Mouse (Mus musculus) inflammation-experienced regulatory T-cells (primary cell): ENCODE data around the gene Dirc2. TPM values are rescaled to one million over a fixed set of nuclear protein-coding genes. Genes with fewer than 3 reads are reported as not detected.

Experiments used
- polyA plus RNA-seq, 2 experiments: library from polyadenylated mRNA; unstranded; fragments of 100-300 nt; shearing (Covaris generic); gene quantifications; one replicate each; pipeline ENCODE4 v1.2.1; 2017

Dirc2 gene
- 10 to 100 TPM; 25.3 to 26.9 TPM for polyA plus RNA-seq

DNA sequence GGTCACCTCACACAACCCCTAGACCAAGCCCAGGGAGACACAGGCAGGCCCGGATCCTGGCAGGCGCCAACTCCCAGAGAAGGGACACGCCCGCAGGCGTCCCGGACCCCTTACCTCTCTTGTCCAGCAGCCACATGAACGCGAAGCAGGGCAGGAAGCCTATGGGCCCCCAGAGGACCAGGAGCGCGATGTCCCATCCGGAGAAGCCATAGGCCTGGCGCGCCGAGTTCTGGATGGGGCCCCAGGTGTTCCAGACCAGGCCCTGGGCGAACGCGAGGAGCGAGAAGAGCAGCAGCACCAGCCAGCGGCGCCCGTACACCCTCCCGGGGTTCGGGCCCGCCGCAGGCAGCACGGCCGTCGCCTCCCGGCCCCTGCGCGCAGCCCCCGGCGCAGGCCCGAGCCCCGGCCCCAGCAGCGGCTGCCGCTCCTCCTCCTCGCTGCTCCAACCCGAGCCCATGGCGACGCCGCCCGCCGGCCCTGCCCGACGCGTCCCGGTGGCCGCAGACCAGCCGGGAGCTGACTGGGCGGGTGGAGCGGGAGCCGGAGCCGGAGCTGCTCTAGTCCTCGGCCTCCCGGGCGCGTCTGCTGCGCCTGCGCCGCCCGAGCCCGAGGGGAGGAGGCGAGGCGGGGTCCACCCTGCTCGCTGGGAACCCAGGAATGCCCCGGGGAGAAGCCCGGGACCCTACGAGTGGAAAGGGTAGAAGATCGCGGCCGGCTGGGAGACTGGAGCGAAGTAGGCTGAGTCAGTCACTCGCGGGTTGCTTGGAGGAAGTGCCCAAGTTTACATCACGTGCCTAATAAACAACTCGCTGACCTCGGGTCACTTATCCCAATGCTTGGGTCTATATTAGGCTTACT, at the start of gene Dirc2:
Dirc2 (minus strand) TSS at position 572 of the 858 bp plus-strand sequence.

DNA sequence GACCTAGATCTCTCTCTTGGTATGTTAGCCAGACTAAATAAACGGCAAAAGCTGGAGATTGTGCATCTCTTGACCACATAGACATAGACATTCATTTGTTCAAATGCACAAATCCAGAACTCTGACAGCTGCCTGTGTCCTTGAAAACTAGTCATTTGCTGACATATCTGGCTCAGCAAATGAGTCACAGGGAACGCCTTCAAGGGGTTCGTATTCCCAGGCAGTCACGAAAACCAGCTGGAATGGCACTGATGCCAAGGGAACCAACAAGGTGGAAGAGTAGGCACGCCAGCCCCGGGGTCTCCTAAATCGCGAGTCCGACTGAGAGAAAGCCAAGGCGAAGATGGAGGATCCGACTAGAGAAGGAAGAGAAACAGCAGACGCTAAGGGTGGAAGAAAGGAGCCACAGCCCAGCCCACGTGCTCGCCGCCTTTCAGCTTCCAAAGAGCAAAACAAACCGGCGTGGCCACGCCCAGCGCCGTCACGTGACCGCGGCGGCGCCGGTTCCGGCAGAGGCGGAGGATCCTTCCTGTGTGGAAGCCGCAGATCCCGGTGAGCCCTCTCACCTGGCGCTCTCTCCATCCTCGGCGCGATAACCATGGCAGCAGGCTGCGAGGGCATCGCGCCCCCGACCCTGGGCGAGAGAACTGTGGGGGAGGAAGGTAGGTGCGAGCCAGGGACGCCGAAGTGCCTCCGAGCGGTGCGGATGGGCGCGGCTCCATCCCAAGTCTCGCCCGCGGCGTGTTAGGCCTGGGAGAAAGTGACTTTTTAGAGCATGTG, 912 bp upstream of the Dirc2 start, which contains the start of gene Hspbap1:
Hspbap1 (plus strand) TSS at position 498 of the 780 bp plus-strand sequence.

Other genes starting within 250 kb of the Dirc2 start
- gene Sema5b, start 228.2 kb downstream of the Dirc2 start, polyA plus RNA-seq = 1 to 10 TPM in 1 of 2 experiments, under 1 TPM in 1; 0.05 to 1.9 TPM
- gene Hspbap1, start 1.0 kb upstream of the Dirc2 start, polyA plus RNA-seq = 10 to 100 TPM; 23.8 to 30.4 TPM
- gene Parp14, start 102.2 kb upstream of the Dirc2 start, polyA plus RNA-seq = 10 to 100 TPM; 58.4 to 84.9 TPM
- gene Parp9, start 169.1 kb upstream of the Dirc2 start, polyA plus RNA-seq = 10 to 100 TPM; 84.8 to 85.1 TPM
- 10 to 100 TPM; 46.9 to 61.1 TPM for gene Dtx3l, start 169.8 kb upstream of the Dirc2 start, polyA plus RNA-seq
- gene Kpna1, start 209.4 kb upstream of the Dirc2 start, polyA plus RNA-seq = 10 to 100 TPM; 58.2 to 72.5 TPM